Mouse (Mus musculus): ENCODE measurements at regions not wholly inside any gene's neighbourhood (a gene's known extent, or its start where the extent isn't known, plus 50 kb on each side); places are given as distances from the start of the nearest gene placed in this dataset.

GRCm38 (mm10) chr3:20551563-20551962 lies 184.6 kb upstream of the Agtr1b start:
- TF ChIP-seq MAFK (IDR thresholded peaks at IDR 0.05; ENCODE audit: insufficient read depth, low read depth, low read length), result no peak
- no peak for TF ChIP-seq ZNF384 (IDR thresholded peaks at IDR 0.05; ENCODE audit: low read depth, low read length)
